Mouse (Mus musculus): Measurements from ENCODE around the gene Cdipt.

DNA sequence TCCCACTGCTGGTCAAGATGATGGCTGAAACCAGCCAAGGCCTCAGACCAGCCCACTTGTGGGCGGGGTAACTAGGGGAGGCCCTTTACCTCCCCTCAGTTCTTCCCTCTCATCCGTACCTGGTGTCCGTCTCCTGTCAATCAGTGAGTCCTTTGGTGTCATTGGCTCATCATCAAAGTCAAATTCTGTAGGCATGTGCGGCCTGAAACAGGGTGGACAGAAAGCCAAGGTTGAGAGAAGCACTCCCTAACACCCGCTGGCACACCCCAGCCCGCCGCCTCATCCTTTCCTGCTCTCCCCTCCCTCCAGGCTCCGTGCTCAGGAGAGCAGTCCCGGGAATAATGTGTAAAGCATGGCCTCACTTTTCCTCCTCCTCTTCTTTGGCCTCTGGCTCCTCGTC, 40.4 kb downstream of the Cdipt start:
- TF ChIP-seq POLR2A (IDR thresholded peaks at IDR 0.05; ENCODE audit: insufficient read depth, low read depth, low read length) (no peak), CTCF (IDR thresholded peaks at IDR 0.05) (no peak), EP300 (IDR thresholded peaks at IDR 0.05; ENCODE audit: insufficient read depth, low read depth, low read length) (no peak)

Data from heart, adult 2 months (tissue).